Comparison of ENCODE assay signal across 13 mouse cellular contexts in the genomic region with DNA sequence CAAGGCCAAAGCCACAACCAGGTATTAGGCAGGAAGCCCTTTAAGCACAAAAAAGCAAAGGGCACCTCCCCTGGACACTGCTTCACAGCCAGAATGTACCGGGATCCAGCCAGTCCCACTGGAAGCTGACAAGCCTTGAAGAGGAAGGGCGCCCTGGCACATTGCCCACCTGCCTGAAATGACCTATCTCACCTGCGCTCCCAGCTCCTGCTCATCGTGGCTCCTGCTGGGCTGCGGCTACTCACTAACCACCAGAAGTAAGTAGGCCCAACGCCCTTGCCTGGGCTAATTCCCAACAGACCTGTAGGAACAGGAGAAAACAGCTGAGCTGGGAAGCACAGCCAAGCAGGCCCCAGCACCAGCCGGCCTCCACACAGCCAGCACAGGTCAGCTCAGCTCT. TPM values are rescaled to one million over a fixed set of nuclear protein-coding genes. Genes with fewer than 3 reads are reported as not detected.
A peak's percentile ranks its signal among the peaks of the same experiment; 100 is the strongest.
DNase-seq lines count a peak whose midpoint lies in the region; ATAC-seq and TF ChIP-seq lines count a peak whose summit lies in the region.
"Had no signal": no experiment of that assay in that cellular context is flagged by ENCODE, and none has a peak within 500 bp of the region (broad histone marks: within the 10 kb centered on the region; RNA-seq: fewer than 3 reads in every experiment).

No protein-coding gene starts in this region.

- H3K36me3 ChIP-seq in hindbrain, embryonic 11.5 days (ENCODE audit: control insufficient read depth, insufficient read depth, low read length) = no peaks in the 10 kb centered on the region
- H3K36me3 ChIP-seq: midbrain, embryonic 12.5 days had no signal

- no peaks in the 10 kb centered on the region for H3K9me3 ChIP-seq in hindbrain, embryonic 11.5 days (ENCODE audit: control insufficient read depth, low read length)
- H3K9me3 ChIP-seq: midbrain, embryonic 12.5 days had no signal

- H3K4me3 ChIP-seq in lung, adult 2 months (replicated peaks; ENCODE audit: extremely low read depth, low read depth, low read length) = no peak overlapping the region
- H3K4me3 ChIP-seq in hindbrain, embryonic 11.5 days (ENCODE audit: low read depth, low read length) = no peak overlapping the region
- H3K4me3 ChIP-seq: layer of hippocampus, adult 2 months; midbrain, embryonic 12.5 days had no signal

- peak; percentile 30 for DNase-seq in cerebellum, adult 11-12 months
- peak; percentile 50 to 68 for DNase-seq in lung, adult 18-20 months
- DNase-seq in lung, postnatal 25 days (ENCODE audit: low spot score) = no peak
- DNase-seq in lung, adult 2 months = peak; percentile 60
- DNase-seq in testis, postnatal 10 days (ENCODE audit: low spot score) = peak; percentile 61
- no peak for DNase-seq in hindbrain, embryonic 11.5 days (ENCODE audit: low spot score)
- no peak for DNase-seq in spleen, adult 18-20 months
- DNase-seq: forebrain, postnatal 0 days; heart, adult 11 months had no signal

- WGBS in lung, adult 2 months = 50% methylated on average over 7 of the region's 7 CpGs
- 86% methylated on average over 7 of the region's 7 CpGs for WGBS in hindbrain, embryonic 11.5 days

- H3K4me1 ChIP-seq in lung, adult 2 months (ENCODE audit: control insufficient read depth, insufficient read depth, low read length) = peaks cover 14% of the 10 kb centered on the region
- peaks cover 7% of the 10 kb centered on the region; the same call in 1 of the 2 replicates for H3K4me1 ChIP-seq in hindbrain, embryonic 11.5 days (replicated peaks; ENCODE audit: control insufficient read depth, insufficient read depth, low read length)

- no peak for TF ChIP-seq POLR2A in lung, adult 2 months (IDR thresholded peaks at IDR 0.05; ENCODE audit: borderline replicate concordance, extremely low read depth, low read depth, low read length)

- no peak overlapping the region for H3K4me2 ChIP-seq in hindbrain, embryonic 11.5 days (replicated peaks; ENCODE audit: low read depth, low read length)
- H3K4me2 ChIP-seq: midbrain, embryonic 12.5 days had no signal

- no peak overlapping the region for H3K27ac ChIP-seq in hindbrain, embryonic 11.5 days (ENCODE audit: low read depth, low read length)
- H3K27ac ChIP-seq: layer of hippocampus, adult 2 months; liver, embryonic 14.5 days; midbrain, embryonic 12.5 days had no signal

- no peak for TF ChIP-seq CTCF in lung, adult 2 months (IDR thresholded peaks at IDR 0.05; ENCODE audit: insufficient read depth, low read length)

- no peak for ATAC-seq in cerebellum, adult (ENCODE audit: insufficient number of reproducible peaks, low FRiP score, low TSS enrichment)
- ATAC-seq in hindbrain, embryonic 11.5 days (ENCODE audit: low FRiP score) = no peak
- ATAC-seq: forebrain, postnatal 0 days had no signal

- no peak overlapping the region for H3K9ac ChIP-seq in hindbrain, embryonic 11.5 days (ENCODE audit: low read depth, low read length)
- H3K9ac ChIP-seq: forebrain, postnatal 0 days; liver, embryonic 14.5 days; midbrain, embryonic 12.5 days had no signal

- peaks cover 11% of the 10 kb centered on the region; the same call in 1 of the 2 replicates for H3K27me3 ChIP-seq in hindbrain, embryonic 11.5 days (ENCODE audit: control insufficient read depth, insufficient read depth, low read length)

RNA-seq across cellular contexts. Expression of gene Prkcd, which starts 3.9 kb away (rescaled TPM):
- polyA plus RNA-seq in lung, adult 2 months (2012; rRNA removed) = 111 and 134 TPM in 2 replicates
- 27.4 and 29.4 TPM in 2 replicates for polyA plus RNA-seq in hindbrain, embryonic 11.5 days (2014; fragmentation: Nextera tagmentation; extraction: Ambion mirVana)

RNA-seq across cellular contexts. Expression of gene Rft1, which starts 32.0 kb away (rescaled TPM):
- 10.1 and 18.7 TPM in 2 replicates for polyA plus RNA-seq in lung, adult 2 months (2012; rRNA removed)
- polyA plus RNA-seq in hindbrain, embryonic 11.5 days (2014; fragmentation: Nextera tagmentation; extraction: Ambion mirVana) = 13.2 and 13.6 TPM in 2 replicates

Comparison
In these comparisons a context has a peak if more than half of its experiments do, and no peak if none do; other contexts are left out.
1. DNase-seq: peak in cerebellum, adult 11-12 months (single experiment), lung, adult 18-20 months (2 of 2), lung, adult 2 months (single experiment) and testis, postnatal 10 days (single experiment); none in lung, postnatal 25 days (single experiment), hindbrain, embryonic 11.5 days (single experiment) and spleen, adult 18-20 months (0 of 2).